Mouse (Mus musculus): Measurements from ENCODE around the gene Tdrd1.

Gene Tdrd1

GRCm38 (mm10) chr19:56908472-56909270 lies 82.7 kb downstream of the Tdrd1 start:
- in situ Hi-C loops (cut with MboI, MseI), result loop anchor here in 1 of 2 experiments (10.0 to 25.0 kb wide), 2 partner anchors 404 to 554 kb away; partner anchors contain the start of gene Ablim1

GRCm38 (mm10) chr19:56910561-56910960 lies 84.6 kb downstream of the Tdrd1 start:
- in situ Hi-C loops (cut with MboI, MseI), result loop anchor here in 1 of 2 experiments (25.0 kb wide), 1 partner anchor 402 kb away; the partner anchor contains the start of gene Ablim1

- in situ Hi-C loops (cut with MboI, MseI), result loop anchor here in 1 of 2 experiments (25.0 kb wide), 1 partner anchor 399 kb away; the partner anchor contains the start of gene Ablim1
Observed at GRCm38 (mm10) chr19:56913761-56914160, 87.8 kb downstream of the Tdrd1 start.

- in situ Hi-C loops (cut with MboI, MseI), result loop anchor here in 1 of 2 experiments (25.0 kb wide), 1 partner anchor 398 kb away; the partner anchor contains the start of gene Ablim1
Observed at GRCm38 (mm10) chr19:56914658-56915057, 88.6 kb downstream of the Tdrd1 start.

GRCm38 (mm10) chr19:56915084-56915483 lies 89.1 kb downstream of the Tdrd1 start:
- in situ Hi-C loops (cut with MboI, MseI), result loop anchor here in 1 of 2 experiments (25.0 kb wide), 1 partner anchor 397 kb away; the partner anchor contains the start of gene Ablim1

Measured in T-helper 17 cell (primary cell).